Mouse (Mus musculus) midbrain, postnatal 0 days (tissue): ENCODE measurements around the gene Lmna. TPM values are rescaled to one million over a fixed set of nuclear protein-coding genes. Genes with fewer than 3 reads are reported as not detected.

Experiments used
- ATAC-seq: fragments of 200-750 bp; cut with Nextera tagmentation; 2 replicates; pipeline ENCODE4 v1.8.0; 2017; ENCODE audit warnings: moderate number of reproducible peaks, mild to moderate bottlenecking, moderate TSS enrichment, moderate library complexity; ENCODE audit not compliant: low FRiP score
- DNase-seq: peaks from one replicate; pipeline ENCODE4 v3.0.0-alpha.2; 2015; ENCODE audit warnings: low spot score
- H3K27ac ChIP-seq: fragments of 300-500 bp; sonication (generic); 2 replicates; pipeline ENCODE4 v1.5.1; 2014; ENCODE audit warnings: low read depth, mild to moderate bottlenecking, low read length, mixed read lengths
- H3K27me3 ChIP-seq: fragments of 300-500 bp; sonication (generic); 2 replicates; pipeline ENCODE4 v1.6.1; 2014; ENCODE audit warnings: low read length, control low read depth, mixed read lengths; ENCODE audit not compliant: insufficient read depth
- H3K36me3 ChIP-seq: fragments of 300-500 bp; sonication (generic); 2 replicates; pipeline ENCODE4 v1.6.1; 2014; ENCODE audit warnings: low read length, control low read depth, mixed read lengths; ENCODE audit not compliant: insufficient read depth
- H3K4me1 ChIP-seq: fragments of 300-500 bp; sonication (generic); 2 replicates; pipeline ENCODE4 v1.6.1; 2014; ENCODE audit warnings: mild to moderate bottlenecking, control low read depth, antibody characterized with exemption, low read length, mixed read lengths; ENCODE audit not compliant: insufficient read depth
- H3K4me2 ChIP-seq: fragments of 300-500 bp; sonication (generic); 2 replicates; pipeline ENCODE4 v1.6.1; 2014; ENCODE audit warnings: low read depth, mild to moderate bottlenecking, low read length, mixed read lengths; ENCODE audit not compliant: poor library complexity, severe bottlenecking
- H3K4me3 ChIP-seq: fragments of 300-500 bp; sonication (generic); 2 replicates; pipeline ENCODE4 v1.5.1; 2014; ENCODE audit warnings: low read depth, mild to moderate bottlenecking, low read length, moderate library complexity
- H3K9ac ChIP-seq: fragments of 300-500 bp; sonication (generic); replicated peaks from 2 replicates; pipeline ENCODE4 v1.6.1; 2014; ENCODE audit warnings: mild to moderate bottlenecking, low read length, moderate library complexity, mixed read lengths; ENCODE audit not compliant: poor library complexity, severe bottlenecking
- H3K9me3 ChIP-seq: fragments of 300-500 bp; sonication (generic); 2 replicates; pipeline ENCODE4 v1.6.1; 2016; ENCODE audit warnings: low read length, control low read depth
- CTCF ChIP-seq: IDR thresholded peaks from 2 replicates; pipeline ENCODE4 v1.5.1; 2016; ENCODE audit warnings: antibody characterized with exemption, mild to moderate bottlenecking
- WGBS: fragments of 180-500 bp; shearing (Covaris S2); extraction: QIAGEN DNeasy Blood & Tissue Kit; methylation state at CpG from one replicate; pipeline ENCODE4 v1.1.7; 2014; 5-methylcytosine and 5-hydroxymethylcytosine counted together
- polyA plus RNA-seq: library from polyadenylated mRNA; unstranded; fragments of >200 nt; fragmentation: Nextera tagmentation; extraction: Ambion mirVana; gene quantifications from 2 replicates; pipeline ENCODE4 v1.2.1, GENCODE M21; 2015
- total RNA-seq: library from RNA; depleted of rRNA; stranded (reverse); fragments of >200 nt; gene quantifications from 2 replicates; pipeline ENCODE4 v1.2.3, GENCODE M21; 2014

Lmna gene
- total and polyA plus RNA-seq, 2 experiments from 2014 or later: 74.1 to 75.0 TPM

DNA sequence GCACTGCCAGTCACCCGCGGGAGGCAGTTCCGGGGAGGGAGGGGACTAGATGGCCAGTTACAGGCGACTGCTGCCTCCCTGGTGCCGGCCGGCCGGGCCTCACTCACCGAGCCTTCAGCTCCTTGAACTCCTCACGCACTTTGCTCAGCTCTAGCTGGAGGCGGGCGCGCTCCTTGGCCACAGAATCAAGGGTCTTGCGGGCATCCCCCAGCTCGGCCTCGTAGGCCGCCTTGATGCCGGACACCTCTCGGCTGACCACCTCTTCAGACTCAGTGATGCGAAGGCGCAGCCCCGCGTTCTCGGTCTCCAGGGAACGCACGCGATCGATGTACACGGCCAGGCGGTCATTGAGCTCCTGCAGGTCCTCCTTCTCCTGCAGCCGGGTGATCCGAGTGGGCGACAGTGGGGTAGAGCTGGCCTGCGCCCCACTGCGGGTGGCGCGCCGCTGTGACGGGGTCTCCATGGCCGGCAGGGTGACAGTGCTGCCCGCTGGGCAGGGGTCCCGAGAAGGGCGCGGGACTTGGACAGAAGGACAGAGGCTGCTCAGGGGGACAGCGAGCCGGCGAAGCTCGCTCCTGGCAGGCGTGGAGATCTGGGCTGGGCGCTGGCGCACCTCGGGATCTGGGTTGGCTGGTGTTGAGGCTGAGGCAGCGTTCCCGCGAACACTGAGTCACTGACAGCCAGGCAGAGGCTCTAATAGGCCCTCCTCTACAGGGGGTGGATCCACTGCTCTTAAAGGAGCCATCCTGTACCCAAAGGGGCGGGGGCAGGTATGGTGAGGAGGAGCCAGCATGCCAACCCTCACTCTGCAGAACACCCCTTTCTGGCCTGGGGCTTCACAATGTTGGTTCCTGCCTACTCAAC lies 6.9 kb downstream of the Lmna start:
- Histone ChIP-seq H3K4me1 (peaks cover 9% of the 10 kb centered on the region; the same call in 1 of the 2 replicates), H3K4me3 (peak overlapping the region; percentile 90), H3K4me2 (peak overlapping the region; percentile 86), H3K9ac (peak overlapping the region; percentile 87), H3K9me3 (no peaks in the 10 kb centered on the region), H3K36me3 (no peaks in the 10 kb centered on the region; the same call in 1 of the 2 replicates), H3K27me3 (no peaks in the 10 kb centered on the region), H3K27ac (peak overlapping the region; percentile 67)
- ATAC-seq (peak; percentile 92), DNase-seq (peak; percentile 93)
- no peak for TF ChIP-seq CTCF
- WGBS: under 1% methylated on average over 55 of the region's 55 CpGs

GRCm38 (mm10) chr3:88502031-88502571 lies 7.7 kb downstream of the Lmna start:
- DNase-seq: no peak
- no peak; the same call in 1 of the 2 replicates for ATAC-seq
- H3K27ac ChIP-seq: peak overlapping the region; percentile 67

GRCm38 (mm10) chr3:88501366-88502030 lies 8.3 kb downstream of the Lmna start:
- 53% methylated on average over 6 of the region's 6 CpGs for WGBS
- peak overlapping the region; percentile 87; the same call in 1 of the 2 replicates for H3K9ac ChIP-seq
- ATAC-seq: no peak

More at GRCm38 (mm10) chr3:88502031-88502571, 7.7 kb downstream of the Lmna start:
- 22% methylated on average over 11 of the region's 11 CpGs for WGBS
- peak overlapping the region; percentile 87 for H3K9ac ChIP-seq
- no peaks in the 10 kb centered on the region for H3K9me3 ChIP-seq
- TF ChIP-seq CTCF: no peak
- H3K4me3 ChIP-seq: peak overlapping the region; percentile 90
- H3K4me1 ChIP-seq: peaks cover 9% of the 10 kb centered on the region; the same call in 1 of the 2 replicates
- peaks cover 4% of the 10 kb centered on the region; the same call in 1 of the 2 replicates for H3K36me3 ChIP-seq
- H3K4me2 ChIP-seq: peak overlapping the region; percentile 86
- H3K27me3 ChIP-seq: no peaks in the 10 kb centered on the region

DNA sequence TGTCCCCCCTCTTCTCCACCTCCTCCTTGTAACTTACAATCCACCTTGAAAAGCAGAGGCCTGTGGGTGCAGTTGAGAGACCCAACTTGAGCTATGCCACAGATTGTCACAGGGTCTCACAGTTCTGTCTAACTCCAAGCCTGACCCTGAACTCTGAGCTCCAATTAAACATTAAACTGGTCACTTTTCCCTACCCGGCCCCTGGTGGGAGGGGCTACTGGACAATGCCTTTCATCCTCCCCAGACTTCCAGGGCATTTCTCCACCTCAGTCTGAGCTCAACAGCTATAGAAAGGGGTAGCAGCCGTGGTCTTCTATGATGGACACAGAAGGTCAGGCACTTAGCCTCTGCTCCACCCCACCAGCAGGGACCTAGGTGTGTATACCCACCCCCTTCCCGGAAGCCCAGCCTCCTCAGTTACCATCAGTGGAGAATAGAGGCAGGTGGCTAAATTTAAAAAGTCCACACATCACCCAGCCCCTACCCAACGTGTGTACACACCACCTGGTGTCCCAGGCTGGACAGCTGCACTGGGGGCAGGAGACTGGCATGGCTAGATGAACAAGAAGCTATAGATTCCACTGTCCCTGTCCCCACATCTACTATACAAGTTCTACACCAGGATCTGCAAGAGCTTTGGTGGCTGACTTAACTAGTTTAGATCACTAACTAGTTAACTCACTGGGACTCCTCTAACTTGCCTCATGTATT lies 8.9 kb downstream of the Lmna start:
- no peak for TF ChIP-seq CTCF
- Histone ChIP-seq H3K9me3 (no peaks in the 10 kb centered on the region), H3K4me2 (peak overlapping the region; percentile 21), H3K36me3 (peaks cover 4% of the 10 kb centered on the region; the same call in 1 of the 2 replicates), H3K4me3 (peak overlapping the region; percentile 90; the same call in 1 of the 2 replicates), H3K27me3 (no peaks in the 10 kb centered on the region), H3K4me1 (peaks cover 9% of the 10 kb centered on the region; the same call in 1 of the 2 replicates), H3K27ac (no peak overlapping the region), H3K9ac (no peak overlapping the region)
- DNase-seq (no peak), ATAC-seq (no peak)
- 50% methylated on average over 4 of the region's 4 CpGs for WGBS

More at GRCm38 (mm10) chr3:88501366-88502030, 8.3 kb downstream of the Lmna start:
- Histone ChIP-seq H3K4me1 (peaks cover 9% of the 10 kb centered on the region; the same call in 1 of the 2 replicates), H3K27ac (0 out of 2 replicates have a peak overlapping the region, but pooled peaks have one; percentile 47), H3K36me3 (peaks cover 4% of the 10 kb centered on the region; the same call in 1 of the 2 replicates), H3K27me3 (no peaks in the 10 kb centered on the region), H3K9me3 (no peaks in the 10 kb centered on the region), H3K4me2 (peak overlapping the region; percentile 86), H3K4me3 (peak overlapping the region; percentile 90)
- no peak for TF ChIP-seq CTCF
- no peak for DNase-seq

DNA sequence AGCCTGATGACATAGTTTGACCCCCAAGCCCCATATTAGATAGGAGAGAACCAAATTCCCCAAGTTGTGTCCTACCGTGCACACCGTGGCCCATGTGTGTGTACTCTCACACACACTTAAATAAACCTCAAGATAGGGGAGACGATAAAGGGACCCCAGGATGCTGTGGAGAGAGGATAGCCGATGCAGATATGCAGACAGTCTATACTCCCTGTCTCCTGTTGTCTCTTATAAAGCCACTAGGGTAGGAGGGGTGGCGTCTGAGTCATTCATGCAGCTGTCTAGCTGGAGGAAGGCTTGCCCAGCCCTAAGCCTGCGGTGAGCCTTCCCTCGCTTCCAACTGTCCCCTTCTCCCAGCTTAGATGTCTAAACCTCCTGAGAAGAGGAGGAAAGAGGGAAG lies 9.7 kb downstream of the Lmna start:
- no peaks in the 10 kb centered on the region for H3K9me3 ChIP-seq
- H3K4me3 ChIP-seq: no peak overlapping the region
- TF ChIP-seq CTCF: no peak
- no peak overlapping the region for H3K27ac ChIP-seq
- no peaks in the 10 kb centered on the region for H3K27me3 ChIP-seq
- peaks cover 4% of the 10 kb centered on the region; the same call in 1 of the 2 replicates for H3K36me3 ChIP-seq
- H3K4me1 ChIP-seq: peaks cover 9% of the 10 kb centered on the region; the same call in 1 of the 2 replicates
- no peak overlapping the region for H3K4me2 ChIP-seq
- ATAC-seq (no peak), DNase-seq (no peak)
- no peak overlapping the region for H3K9ac ChIP-seq
- whole genome bisulfite sequencing: 90% methylated on average over 7 of the region's 7 CpGs
